Mouse (Mus musculus) adrenal gland, adult (tissue): ENCODE data around the gene Iqsec2.

Experiments
- DNase-seq, 2 experiments: peaks; one replicate each; pipeline ENCODE4 v3.0.0; 2022 to 2023; ENCODE audit warnings: low spot score in 1 of 2; ENCODE audit not compliant: inconsistent age in 2 of 2

Gene Iqsec2

DNA sequence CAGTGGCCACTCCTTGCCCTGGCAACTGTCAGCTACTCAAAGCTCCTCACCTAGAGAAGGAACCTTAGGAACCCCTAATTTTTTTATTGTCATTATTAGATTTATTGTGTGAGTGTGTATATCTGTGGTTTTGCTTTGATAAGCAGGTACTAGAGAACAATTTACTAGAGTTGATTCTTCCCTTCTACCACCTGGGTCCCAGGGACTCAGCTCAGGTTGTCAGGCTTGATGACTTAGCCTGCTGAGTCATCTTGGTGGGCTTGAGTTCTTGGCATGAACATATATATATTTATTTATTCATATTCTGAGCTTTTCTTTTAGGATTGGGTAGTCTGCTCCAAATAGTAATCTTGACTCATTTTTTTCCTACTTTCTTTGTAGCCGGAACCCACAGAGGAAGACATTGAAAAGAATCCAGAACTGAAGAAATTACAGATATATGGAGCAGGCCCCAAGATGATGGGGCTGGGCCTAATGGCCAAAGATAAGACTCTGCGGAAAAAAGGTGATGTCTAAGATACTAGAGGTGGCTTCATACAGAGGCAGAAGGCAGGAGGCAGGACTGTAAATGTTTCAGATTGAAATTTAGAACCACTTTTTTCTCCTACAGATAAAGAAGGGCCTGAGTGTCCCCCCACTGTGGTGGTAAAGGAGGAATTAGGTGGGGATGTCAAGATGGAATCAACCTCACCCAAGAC is 100.6 kb downstream of the Iqsec2 start:
- DNase-seq, result no peak

DNA sequence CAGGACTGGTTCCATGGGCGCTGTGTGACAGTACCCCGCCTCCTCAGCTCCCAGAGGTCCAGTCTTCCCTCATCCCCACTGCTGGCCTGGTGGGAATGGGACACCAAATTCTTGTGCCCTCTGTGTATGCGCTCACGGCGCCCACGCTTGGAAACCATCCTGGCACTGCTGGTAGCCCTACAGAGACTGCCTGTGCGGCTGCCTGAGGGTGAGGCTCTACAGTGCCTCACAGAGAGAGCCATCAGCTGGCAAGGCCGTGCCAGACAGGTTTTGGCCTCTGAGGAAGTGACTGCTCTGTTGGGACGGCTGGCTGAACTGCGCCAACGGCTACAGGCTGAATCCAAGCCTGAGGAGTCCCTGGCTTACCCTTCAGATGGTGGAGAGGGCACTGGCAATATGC is 127.1 kb downstream of the Iqsec2 start:
- DNase-seq, result no peak
